Mouse (Mus musculus) hindbrain, postnatal 0 days (tissue): ENCODE results near the gene Rsu1. TPM values are rescaled to one million over a fixed set of nuclear protein-coding genes. Genes with fewer than 3 reads are reported as not detected.
A peak's percentile ranks its signal among the peaks of the same experiment; 100 is the strongest.
"Not testable (repeated sequence)": the region's sequence is repeated elsewhere in the genome, so short reads cannot be mapped to it uniquely, and the experiment has no call there.

Source experiments
- ATAC-seq: fragments of 200-750 bp; cut with Nextera tagmentation; 2 replicates; pipeline ENCODE4 v1.8.0; 2017; ENCODE audit warnings: mild to moderate bottlenecking, moderate TSS enrichment, moderate library complexity
- DNase-seq: peaks from one replicate; pipeline ENCODE4 v3.0.0-alpha.2; 2015; ENCODE audit warnings: low spot score
- H3K27ac ChIP-seq: fragments of 300-500 bp; sonication (generic); 2 replicates; pipeline ENCODE4 v1.5.1; 2014; ENCODE audit warnings: mild to moderate bottlenecking
- H3K27me3 ChIP-seq: fragments of 300-500 bp; sonication (generic); 2 replicates; pipeline ENCODE4 v1.6.1; 2014; ENCODE audit warnings: low read length, mixed read lengths; ENCODE audit not compliant: insufficient read depth
- H3K36me3 ChIP-seq: fragments of 300-500 bp; sonication (generic); 2 replicates; pipeline ENCODE4 v1.6.1; 2014; ENCODE audit warnings: low read length, mixed read lengths; ENCODE audit not compliant: insufficient read depth
- H3K4me1 ChIP-seq: fragments of 300-500 bp; sonication (generic); 2 replicates; pipeline ENCODE4 v1.6.1; 2014; ENCODE audit warnings: antibody characterized with exemption, low read length, mixed read lengths; ENCODE audit not compliant: insufficient read depth
- H3K4me2 ChIP-seq: fragments of 300-500 bp; sonication (generic); 2 replicates; pipeline ENCODE4 v1.6.1; 2014; ENCODE audit warnings: low read depth, mild to moderate bottlenecking, low read length, moderate library complexity, mixed read lengths
- H3K4me3 ChIP-seq: fragments of 300-500 bp; sonication (generic); 2 replicates; pipeline ENCODE4 v1.5.1; 2014; ENCODE audit warnings: low read length
- H3K9ac ChIP-seq: fragments of 300-500 bp; sonication (generic); replicated peaks from 2 replicates; pipeline ENCODE4 v1.6.1; 2014; ENCODE audit warnings: mild to moderate bottlenecking, low read length, moderate library complexity, mixed read lengths
- H3K9me3 ChIP-seq: fragments of 300-500 bp; sonication (generic); 2 replicates; pipeline ENCODE4 v1.6.1; 2016; ENCODE audit warnings: low read length, mixed read lengths
- CTCF ChIP-seq: IDR thresholded peaks from 2 replicates; pipeline ENCODE4 v1.5.1; 2016; ENCODE audit warnings: antibody characterized with exemption, control low read depth, low read depth
- WGBS: fragments of 180-500 bp; shearing (Covaris S2); extraction: QIAGEN DNeasy Blood & Tissue Kit; methylation state at CpG from one replicate; pipeline ENCODE4 v1.1.7; 2014; 5-methylcytosine and 5-hydroxymethylcytosine counted together
- polyA plus RNA-seq: library from polyadenylated mRNA; unstranded; fragments of >200 nt; fragmentation: Nextera tagmentation; extraction: Ambion mirVana; gene quantifications from 2 replicates; pipeline ENCODE4 v1.2.1, GENCODE M21; 2015
- total RNA-seq: library from RNA; depleted of rRNA; stranded (reverse); fragments of >200 nt; gene quantifications from 2 replicates; pipeline ENCODE4 v1.2.3, GENCODE M21; 2014

Rsu1 gene
- total and polyA plus RNA-seq, 2 experiments from 2014 or later, result 95.7 to 98.6 TPM

DNA sequence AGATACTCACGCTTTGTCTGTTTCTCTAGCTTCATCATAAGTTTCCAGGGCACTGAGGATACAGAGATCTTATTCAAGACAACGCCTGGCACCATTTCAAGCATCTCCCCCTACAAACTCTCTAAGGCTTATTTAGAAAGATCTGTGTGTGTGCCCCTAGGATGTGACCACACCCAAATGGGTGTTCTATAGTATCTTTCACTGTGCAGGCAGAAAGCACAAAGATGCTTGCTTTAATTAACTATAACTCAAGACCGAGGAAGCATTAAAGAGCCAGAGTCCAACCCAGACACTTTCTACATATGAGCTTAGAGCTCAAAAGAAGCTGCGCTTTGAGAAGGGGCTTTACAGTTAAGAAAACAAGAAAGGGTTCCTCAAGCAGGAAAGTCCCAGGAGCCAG lies 80.4 kb downstream of the Rsu1 start:
- 89% methylated on average over 4 of the region's 4 CpGs for WGBS
- ATAC-seq (no peak), DNase-seq (no peak)
- Histone ChIP-seq H3K9me3 (no peaks in the 10 kb centered on the region), H3K9ac (no peak overlapping the region), H3K27me3 (no peaks in the 10 kb centered on the region), H3K4me1 (no peaks in the 10 kb centered on the region), H3K4me2 (no peak overlapping the region), H3K4me3 (no peak overlapping the region), H3K27ac (no peak overlapping the region), H3K36me3 (no peaks in the 10 kb centered on the region)
- no peak for TF ChIP-seq CTCF

DNA sequence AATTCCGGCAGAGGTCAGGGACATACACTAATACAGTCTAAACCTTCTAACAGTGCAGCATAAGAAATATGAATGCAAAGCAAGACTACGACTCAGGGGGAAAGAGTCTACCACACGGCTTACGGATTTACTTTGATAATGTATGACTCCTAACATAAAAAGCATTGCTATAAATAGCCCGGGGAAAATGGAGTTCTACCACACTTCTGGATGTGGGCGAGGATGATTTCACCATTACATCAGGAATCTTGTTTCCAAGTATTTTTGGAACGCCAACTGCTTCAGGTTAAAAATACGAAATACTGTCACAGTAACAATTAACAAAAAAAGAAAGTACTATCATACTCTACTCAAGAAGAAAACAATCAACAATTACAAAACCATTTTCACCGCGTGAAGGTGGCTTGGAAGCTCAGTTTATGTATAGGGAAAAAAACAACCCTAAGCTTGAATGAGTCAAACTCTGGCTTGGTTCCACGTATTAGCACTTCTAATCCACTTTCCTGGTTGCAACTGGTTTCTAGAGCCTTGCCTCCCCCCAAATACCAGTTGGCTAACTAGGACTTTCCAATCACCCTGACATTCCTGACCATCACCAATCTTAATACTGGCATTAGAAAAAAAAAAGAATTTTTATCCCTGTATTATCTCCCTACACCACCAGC lies 82.3 kb downstream of the Rsu1 start:
- H3K9ac ChIP-seq, result no peak overlapping the region
- 90% methylated on average over 11 of the region's 11 CpGs for WGBS
- DNase-seq, result no peak

GRCm38 (mm10) chr2:13183124-13183523 lies 88.1 kb downstream of the Rsu1 start:
- no peak for TF ChIP-seq CTCF
- Histone ChIP-seq H3K4me3 (no peak overlapping the region), H3K36me3 (no peaks in the 10 kb centered on the region), H3K9me3 (no peaks in the 10 kb centered on the region), H3K4me2 (no peak overlapping the region), H3K4me1 (no peaks in the 10 kb centered on the region), H3K27me3 (no peaks in the 10 kb centered on the region), H3K9ac (no peak overlapping the region), H3K27ac (no peak overlapping the region)
- ATAC-seq, result no peak
- WGBS, result 85% methylated on average over 3 of the region's 3 CpGs
- DNase-seq, result no peak

More for the DNA sequence above, 82.3 kb downstream of the Rsu1 start:
- ATAC-seq, result no peak
- Histone ChIP-seq H3K9me3 (no peaks in the 10 kb centered on the region), H3K36me3 (no peaks in the 10 kb centered on the region), H3K27ac (no peak overlapping the region), H3K4me3 (no peak overlapping the region), H3K27me3 (no peaks in the 10 kb centered on the region), H3K4me2 (no peak overlapping the region), H3K4me1 (no peaks in the 10 kb centered on the region)
- no peak for TF ChIP-seq CTCF

DNA sequence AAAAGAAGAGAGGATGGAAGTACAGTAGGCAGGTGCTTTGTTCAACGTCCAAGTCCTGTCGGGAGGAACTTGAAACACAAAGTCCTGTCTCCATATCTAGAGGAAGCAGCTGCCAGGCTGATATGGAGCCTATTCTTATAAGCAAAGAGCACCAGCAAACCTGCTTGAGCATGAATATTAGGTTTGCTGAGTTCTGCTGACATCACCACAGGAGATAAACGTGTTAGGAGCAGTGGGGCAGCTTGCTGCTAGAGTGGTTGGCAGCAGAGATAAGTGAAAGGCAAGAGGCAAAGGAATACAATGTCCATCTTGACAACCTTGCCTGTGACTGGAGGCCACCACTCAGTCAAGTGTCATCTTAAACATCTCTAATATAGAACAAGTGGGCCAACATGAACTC lies 89.3 kb downstream of the Rsu1 start:
- H3K4me3 ChIP-seq, H3K4me1 ChIP-seq, ATAC-seq, H3K27ac ChIP-seq, H3K27me3 ChIP-seq, H3K4me2 ChIP-seq, H3K36me3 ChIP-seq, DNase-seq, H3K9ac ChIP-seq, H3K9me3 ChIP-seq: not testable (repeated sequence)
- no CpG with 5 or more reads among the region's 3 CpGs for WGBS

- ATAC-seq (peak; percentile 54; the same call in 1 of the 2 replicates), DNase-seq (peak; percentile 73)
- peaks cover 19% of the 10 kb centered on the region for H3K4me1 ChIP-seq
- H3K27ac ChIP-seq, result 0 out of 2 replicates have a peak overlapping the region, but pooled peaks have one; percentile 41
- H3K4me2 ChIP-seq, result no peak overlapping the region
- no peak overlapping the region for H3K4me3 ChIP-seq
- no peaks in the 10 kb centered on the region for H3K9me3 ChIP-seq
- WGBS, result 40% methylated on average over 10 of the region's 10 CpGs
- no peaks in the 10 kb centered on the region for H3K27me3 ChIP-seq
- H3K36me3 ChIP-seq, result no peaks in the 10 kb centered on the region
- TF ChIP-seq CTCF, result no peak
- H3K9ac ChIP-seq, result no peak overlapping the region
These were observed 93.4 kb downstream of the Rsu1 start for GRCm38 (mm10) chr2:13177698-13178395.

DNA sequence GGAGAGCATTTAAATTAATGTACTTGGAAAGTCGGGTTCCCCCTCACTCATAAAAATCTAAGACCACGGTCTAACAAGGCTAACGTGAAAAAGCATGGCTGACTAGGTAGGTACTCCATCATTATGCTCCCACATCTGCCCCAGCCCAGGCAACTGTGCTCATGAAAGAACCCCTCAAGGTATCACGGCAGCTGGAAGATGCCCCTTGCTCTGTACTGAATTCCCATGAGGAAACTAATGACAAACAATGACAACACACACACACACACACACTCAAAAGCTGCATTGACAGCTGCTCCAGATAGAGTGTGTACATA lies 95.0 kb downstream of the Rsu1 start:
- no peak overlapping the region for H3K4me3 ChIP-seq
- DNase-seq, result no peak
- no peak overlapping the region for H3K27ac ChIP-seq

More for the DNA sequence above, 95.0 kb downstream of the Rsu1 start:
- Histone ChIP-seq H3K4me2 (peak overlapping the region; percentile 51; the same call in 1 of the 2 replicates), H3K4me1 (peaks cover 19% of the 10 kb centered on the region), H3K9me3 (no peaks in the 10 kb centered on the region), H3K27me3 (no peaks in the 10 kb centered on the region), H3K9ac (no peak overlapping the region), H3K36me3 (no peaks in the 10 kb centered on the region)
- 51% methylated on average over 4 of the region's 4 CpGs for WGBS
- TF ChIP-seq CTCF, result no peak
- ATAC-seq, result 0 out of 2 replicates have a peak, but pooled peaks have one; percentile 12
